Mouse (Mus musculus): ENCODE results near the gene Inpp4b.
A peak's percentile ranks its signal among the peaks of the same experiment; 100 is the strongest.

- peak; percentile 64 for TF ChIP-seq EP300 (IDR thresholded peaks at IDR 0.05)
- no peak for TF ChIP-seq CTCF (IDR thresholded peaks at IDR 0.05)
Measured at GRCm38 (mm10) chr8:81767411-81768312, 425.3 kb downstream of the Inpp4b start.

Measured in lung, postnatal 0 days (tissue).